Mouse (Mus musculus): Measurements from ENCODE around the gene Nsun7. TPM values are rescaled to one million over a fixed set of nuclear protein-coding genes. Genes with fewer than 3 reads are reported as not detected.
"Not testable (repeated sequence)": the region's sequence is repeated elsewhere in the genome, so short reads cannot be mapped to it uniquely, and the experiment has no call there.

Nsun7 gene
- polyA plus RNA-seq, 1 experiment from 2014 or later = 1.3 TPM

- ATAC-seq (ENCODE audit: low read depth) = no peak
- H3K9me3 ChIP-seq = no peaks in the 10 kb centered on the region
- H3K36me3 ChIP-seq = no peaks in the 10 kb centered on the region
- H3K27ac ChIP-seq (replicated peaks) = no peak overlapping the region
- no peak overlapping the region for H3K4me2 ChIP-seq
- no peak overlapping the region for H3K9ac ChIP-seq
- peaks cover 11% of the 10 kb centered on the region for H3K4me1 ChIP-seq (replicated peaks)
- no peaks in the 10 kb centered on the region for H3K27me3 ChIP-seq
- 79% methylated on average over 9 of the region's 10 CpGs for WGBS
- no peak overlapping the region for H3K4me3 ChIP-seq
These were observed 13.7 kb upstream of the Nsun7 start for GRCm38 (mm10) chr5:66245958-66246497.

- ATAC-seq (ENCODE audit: low read depth) = no peak
- H3K9ac ChIP-seq = no peak overlapping the region
- H3K27me3 ChIP-seq = no peaks in the 10 kb centered on the region
- H3K4me3 ChIP-seq = no peak overlapping the region
- H3K4me1 ChIP-seq (replicated peaks) = no peaks in the 10 kb centered on the region
- no peak overlapping the region for H3K27ac ChIP-seq (replicated peaks)
- no peak overlapping the region for H3K4me2 ChIP-seq
- no peaks in the 10 kb centered on the region for H3K9me3 ChIP-seq
- 42% methylated on average over 5 of the region's 5 CpGs for WGBS
- H3K36me3 ChIP-seq = no peaks in the 10 kb centered on the region
These were observed 6.5 kb upstream of the Nsun7 start for GRCm38 (mm10) chr5:66253219-66253618.

- H3K27ac ChIP-seq (replicated peaks) = no peak overlapping the region
- WGBS = 89% methylated on average over 10 of the region's 10 CpGs
These were observed 4.7 kb upstream of the Nsun7 start for GRCm38 (mm10) chr5:66255044-66255443.

GRCm38 (mm10) chr5:66259000-66259399 is 697 bp upstream of the Nsun7 start:
- Histone ChIP-seq H3K36me3 (no peaks in the 10 kb centered on the region), H3K27me3 (no peaks in the 10 kb centered on the region), H3K9ac (no peak overlapping the region), H3K9me3 (no peaks in the 10 kb centered on the region), H3K4me2 (no peak overlapping the region), H3K4me3 (no peak overlapping the region), H3K4me1 (replicated peaks) (peaks cover 14% of the 10 kb centered on the region), H3K27ac (replicated peaks) (no peak overlapping the region)
- 71% methylated on average over 2 of the region's 2 CpGs for WGBS
- ATAC-seq (ENCODE audit: low read depth) = no peak

More at GRCm38 (mm10) chr5:66255044-66255443, 4.7 kb upstream of the Nsun7 start:
- no peak overlapping the region for H3K4me2 ChIP-seq
- peaks cover 12% of the 10 kb centered on the region for H3K4me1 ChIP-seq (replicated peaks)
- H3K36me3 ChIP-seq = no peaks in the 10 kb centered on the region
- H3K9ac ChIP-seq = no peak overlapping the region
- H3K9me3 ChIP-seq = no peaks in the 10 kb centered on the region
- H3K4me3 ChIP-seq = no peak overlapping the region
- H3K27me3 ChIP-seq = no peaks in the 10 kb centered on the region
- no peak for ATAC-seq (ENCODE audit: low read depth)

- not testable (repeated sequence) for ATAC-seq (ENCODE audit: low read depth); H3K27ac ChIP-seq (replicated peaks)
These were observed 304 bp upstream of the Nsun7 start for GRCm38 (mm10) chr5:66259431-66259755.

GRCm38 (mm10) chr5:66262475-66262874 is 2.8 kb downstream of the Nsun7 start:
- Histone ChIP-seq H3K27ac (replicated peaks) (no peak overlapping the region), H3K4me3 (no peak overlapping the region), H3K27me3 (no peaks in the 10 kb centered on the region), H3K36me3 (no peaks in the 10 kb centered on the region), H3K9ac (no peak overlapping the region), H3K4me1 (replicated peaks) (peaks cover 14% of the 10 kb centered on the region), H3K4me2 (no peak overlapping the region), H3K9me3 (no peaks in the 10 kb centered on the region)
- no peak for ATAC-seq (ENCODE audit: low read depth)
- WGBS = 86% methylated on average over 2 of the region's 2 CpGs

More at GRCm38 (mm10) chr5:66259431-66259755, 304 bp upstream of the Nsun7 start:
- Histone ChIP-seq H3K4me2 (peak overlapping the region; percentile 88), H3K4me3 (peak overlapping the region; percentile 66), H3K4me1 (replicated peaks) (peaks cover 14% of the 10 kb centered on the region), H3K9ac (peak overlapping the region; percentile 83)
- H3K9me3 ChIP-seq, H3K36me3 ChIP-seq, H3K27me3 ChIP-seq: not testable (repeated sequence)
- 6% methylated on average over 5 of the region's 5 CpGs for WGBS

GRCm38 (mm10) chr5:66263398-66263797 is 3.7 kb downstream of the Nsun7 start:
- Histone ChIP-seq H3K27me3 (no peaks in the 10 kb centered on the region), H3K4me1 (replicated peaks) (peaks cover 14% of the 10 kb centered on the region), H3K9ac (no peak overlapping the region), H3K27ac (replicated peaks) (no peak overlapping the region), H3K4me3 (no peak overlapping the region), H3K4me2 (no peak overlapping the region), H3K9me3 (no peaks in the 10 kb centered on the region), H3K36me3 (no peaks in the 10 kb centered on the region)
- WGBS = 31% methylated on average over 4 of the region's 4 CpGs
- ATAC-seq (ENCODE audit: low read depth) = no peak

GRCm38 (mm10) chr5:66269616-66270015 is 9.9 kb downstream of the Nsun7 start:
- H3K36me3 ChIP-seq = no peaks in the 10 kb centered on the region
- no peak overlapping the region for H3K9ac ChIP-seq
- no peaks in the 10 kb centered on the region for H3K9me3 ChIP-seq
- H3K4me2 ChIP-seq = no peak overlapping the region
- H3K27ac ChIP-seq (replicated peaks) = no peak overlapping the region
- H3K4me1 ChIP-seq (replicated peaks) = no peaks in the 10 kb centered on the region
- 85% methylated on average over 7 of the region's 7 CpGs for WGBS
- no peak overlapping the region for H3K4me3 ChIP-seq
- no peaks in the 10 kb centered on the region for H3K27me3 ChIP-seq
- no peak for ATAC-seq (ENCODE audit: low read depth)

- H3K4me2 ChIP-seq = no peak overlapping the region
- no peak overlapping the region for H3K27ac ChIP-seq (replicated peaks)
- no peaks in the 10 kb centered on the region for H3K4me1 ChIP-seq (replicated peaks)
- no peak overlapping the region for H3K4me3 ChIP-seq
- ATAC-seq (ENCODE audit: low read depth) = no peak
- no peaks in the 10 kb centered on the region for H3K9me3 ChIP-seq
- H3K36me3 ChIP-seq = no peaks in the 10 kb centered on the region
- WGBS = 34% methylated on average over 2 of the region's 2 CpGs
- no peak overlapping the region for H3K9ac ChIP-seq
- H3K27me3 ChIP-seq = no peaks in the 10 kb centered on the region
These were observed 11.4 kb downstream of the Nsun7 start for GRCm38 (mm10) chr5:66271141-66271540.

- H3K27me3 ChIP-seq = no peaks in the 10 kb centered on the region
- H3K4me2 ChIP-seq = no peak overlapping the region
- H3K36me3 ChIP-seq = no peaks in the 10 kb centered on the region
- WGBS = 53% methylated on average over 3 of the region's 3 CpGs
- no peaks in the 10 kb centered on the region for H3K4me1 ChIP-seq (replicated peaks)
- no peak overlapping the region for H3K9ac ChIP-seq
- no peaks in the 10 kb centered on the region for H3K9me3 ChIP-seq
- no peak overlapping the region for H3K4me3 ChIP-seq
- H3K27ac ChIP-seq (replicated peaks) = no peak overlapping the region
- ATAC-seq (ENCODE audit: low read depth) = no peak
These were observed 14.7 kb downstream of the Nsun7 start for GRCm38 (mm10) chr5:66274417-66274816.

- Histone ChIP-seq H3K4me2 (no peak overlapping the region), H3K4me1 (replicated peaks) (no peaks in the 10 kb centered on the region), H3K9ac (no peak overlapping the region), H3K27me3 (no peaks in the 10 kb centered on the region), H3K9me3 (no peaks in the 10 kb centered on the region), H3K4me3 (no peak overlapping the region), H3K36me3 (no peaks in the 10 kb centered on the region), H3K27ac (replicated peaks) (no peak overlapping the region)
- ATAC-seq (ENCODE audit: low read depth) = no peak
- WGBS = 80% methylated on average over 2 of the region's 2 CpGs
These were observed 20.0 kb downstream of the Nsun7 start for GRCm38 (mm10) chr5:66279650-66280049.

GRCm38 (mm10) chr5:66280742-66281141 is 21.0 kb downstream of the Nsun7 start:
- 77% methylated on average over 6 of the region's 6 CpGs for WGBS
- Histone ChIP-seq H3K4me3 (no peak overlapping the region), H3K4me1 (replicated peaks) (no peaks in the 10 kb centered on the region), H3K4me2 (no peak overlapping the region), H3K36me3 (no peaks in the 10 kb centered on the region), H3K27ac (replicated peaks) (no peak overlapping the region), H3K9ac (no peak overlapping the region), H3K27me3 (no peaks in the 10 kb centered on the region), H3K9me3 (no peaks in the 10 kb centered on the region)
- no peak for ATAC-seq (ENCODE audit: low read depth)

GRCm38 (mm10) chr5:66294106-66294625 is 34.5 kb downstream of the Nsun7 start:
- no peak overlapping the region for H3K9ac ChIP-seq
- WGBS = 90% methylated on average over 11 of the region's 11 CpGs
- peaks cover 8% of the 10 kb centered on the region for H3K36me3 ChIP-seq
- H3K9me3 ChIP-seq = no peaks in the 10 kb centered on the region
- no peaks in the 10 kb centered on the region for H3K27me3 ChIP-seq
- ATAC-seq (ENCODE audit: low read depth) = no peak
- H3K27ac ChIP-seq (replicated peaks) = no peak overlapping the region
- H3K4me3 ChIP-seq = no peak overlapping the region
- no peaks in the 10 kb centered on the region for H3K4me1 ChIP-seq (replicated peaks)
- H3K4me2 ChIP-seq = no peak overlapping the region

Measured in neural tube, embryonic 13.5 days (tissue).